Mouse (Mus musculus) ES-Bruce4 (cell line): ENCODE results near the gene Cfap299.

Experiments used
- CTCF ChIP-seq: IDR thresholded peaks from one replicate; pipeline ENCODE4 v1.8.1; 2011; ENCODE audit warnings: low read depth, low read length
- POLR2A ChIP-seq: IDR thresholded peaks from one replicate; pipeline ENCODE4 v1.8.1; 2011; ENCODE audit warnings: low read length; ENCODE audit not compliant: insufficient read depth

DNA sequence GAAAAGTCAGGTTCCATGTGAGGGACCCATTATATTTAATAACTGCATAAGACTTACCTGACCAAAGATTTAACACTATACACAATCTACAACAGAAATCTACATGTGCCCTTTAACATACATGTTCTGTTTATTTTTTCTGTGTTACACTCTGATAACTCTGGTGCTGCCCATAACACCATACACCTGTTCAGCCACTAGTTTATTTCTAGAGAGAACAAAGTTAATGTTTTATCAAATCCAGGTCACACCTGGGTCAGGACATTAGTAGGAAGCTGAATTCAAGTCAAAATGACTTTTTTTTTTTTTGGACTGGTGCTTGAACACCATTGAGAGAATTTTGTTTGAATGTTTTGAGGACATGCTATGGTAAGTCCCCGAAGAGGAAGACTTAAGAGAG lies 194.7 kb downstream of the Cfap299 start:
- TF ChIP-seq POLR2A, result no peak
- TF ChIP-seq CTCF, result no peak
